In the genomic region with DNA sequence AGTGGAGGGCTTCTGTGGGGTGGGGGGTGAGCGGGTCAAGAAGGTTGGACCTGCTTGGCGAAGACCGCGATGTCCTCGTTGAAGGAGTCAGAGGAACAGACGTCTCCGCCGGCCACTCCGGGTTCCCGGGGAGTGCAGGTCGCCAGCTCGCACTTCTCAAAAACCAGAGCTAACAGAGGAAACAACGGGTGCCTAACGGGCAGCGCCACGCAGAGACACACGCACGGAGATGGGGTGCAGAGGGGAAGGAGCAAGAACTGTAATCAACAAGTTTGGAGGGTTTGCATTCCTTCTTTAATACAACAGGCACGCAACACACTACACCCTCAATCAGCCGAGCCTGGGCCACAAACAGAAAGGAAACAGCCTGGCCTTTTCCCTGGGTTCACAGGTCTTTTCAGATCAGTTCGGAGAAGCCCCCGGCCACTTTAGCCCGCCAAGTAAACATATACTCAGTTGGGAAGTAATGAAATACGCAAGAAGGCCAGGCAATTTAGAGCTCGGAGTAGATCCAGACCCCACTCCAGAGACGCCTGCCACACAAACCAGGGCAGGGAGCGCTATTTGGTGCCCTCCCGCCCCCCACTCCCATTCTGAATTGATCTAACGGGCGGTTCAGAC, we compare ENCODE assay signal across 8 mouse cellular contexts. TPM values are rescaled to one million over a fixed set of nuclear protein-coding genes. Genes with fewer than 3 reads are reported as not detected.
DNase-seq lines count a peak whose midpoint lies in the region; ATAC-seq lines count a peak whose summit lies in the region.

No protein-coding gene starts in this region.

- H3K4me3 ChIP-seq in megakaryocyte, embryonic 14.5 days (replicated peaks) = peak overlapping the region; percentile 81
- peak overlapping the region; percentile 76 for H3K4me3 ChIP-seq in forebrain, embryonic 10.5 days
- peak overlapping the region; percentile 62 for H3K4me3 ChIP-seq in intestine, embryonic 15.5 days (replicated peaks)

- peak overlapping the region; percentile 77 for H3K4me2 ChIP-seq in intestine, embryonic 15.5 days (replicated peaks)

- intact Hi-C loops in left cerebral cortex, postnatal 4 days (cut with DNase I) = loop anchor here (5.0 to 10.0 kb wide), 2 partner anchors 1207 to 1439 kb away; no protein-coding TSS in a partner anchor

- peak; percentile 55 for DNase-seq in forebrain, embryonic 10.5 days (ENCODE audit: extremely low spot score, low spot score)
- peak; percentile 39 to 43 for DNase-seq in lung, postnatal 4 days
- DNase-seq in B cell, adult 2 months = no peak
- DNase-seq in left cerebral cortex, postnatal 4 days = no peak
- DNase-seq in cerebellum, adult 9-10 months = no peak

- no peak for ATAC-seq in megakaryocyte, adult 5-6 weeks (ENCODE audit: poor library complexity, severe bottlenecking)
- no peak for ATAC-seq in intestine, embryonic 15.5 days

- no peaks in the 10 kb centered on the region for H3K36me3 ChIP-seq in megakaryocyte, embryonic 14.5 days (replicated peaks; ENCODE audit: low read length)
- H3K36me3 ChIP-seq in forebrain, embryonic 10.5 days (replicated peaks) = peaks cover 32% of the 10 kb centered on the region
- H3K36me3 ChIP-seq in intestine, embryonic 15.5 days = no peaks in the 10 kb centered on the region

- WGBS in forebrain, embryonic 10.5 days = 0% methylated on average over 30 of the region's 30 CpGs
- WGBS in intestine, embryonic 15.5 days = under 1% methylated on average over 30 of the region's 30 CpGs

- peaks cover 43% of the 10 kb centered on the region for H3K4me1 ChIP-seq in megakaryocyte, embryonic 14.5 days
- H3K4me1 ChIP-seq in forebrain, embryonic 10.5 days = peaks cover 71% of the 10 kb centered on the region
- H3K4me1 ChIP-seq in intestine, embryonic 15.5 days (replicated peaks) = no peaks in the 10 kb centered on the region

- H3K9me3 ChIP-seq in megakaryocyte, embryonic 14.5 days = no peaks in the 10 kb centered on the region
- no peaks in the 10 kb centered on the region for H3K9me3 ChIP-seq in forebrain, embryonic 10.5 days
- H3K9me3 ChIP-seq in intestine, embryonic 15.5 days = no peaks in the 10 kb centered on the region

- peak overlapping the region; percentile 90 for H3K27ac ChIP-seq in forebrain, embryonic 10.5 days
- peak overlapping the region; percentile 95 for H3K27ac ChIP-seq in intestine, embryonic 15.5 days

- peaks cover 73% of the 10 kb centered on the region for H3K27me3 ChIP-seq in megakaryocyte, embryonic 14.5 days (replicated peaks)
- H3K27me3 ChIP-seq in forebrain, embryonic 10.5 days (ENCODE audit: poor library complexity, severe bottlenecking) = peaks cover 56% of the 10 kb centered on the region
- H3K27me3 ChIP-seq in intestine, embryonic 15.5 days (replicated peaks) = no peaks in the 10 kb centered on the region; the same call in 1 of the 2 replicates

- H3K9ac ChIP-seq in intestine, embryonic 15.5 days = peak overlapping the region; percentile 90

RNA-seq across cellular contexts. Expression of a gene that starts 4.1 kb away (rescaled TPM):
- not detected in 2 replicates for polyA plus RNA-seq in megakaryocyte, embryonic 14.5 days (2012; ENCODE audit: insufficient read depth, low replicate concordance)
- not detected in 2 replicates for total RNA-seq in megakaryocyte, adult 5-6 weeks (2015)
- not detected in 2 replicates for total RNA-seq in megakaryocyte, adult 5-6 weeks (2017)
- polyA plus RNA-seq in forebrain, embryonic 10.5 days (2016; fragmentation: Nextera tagmentation; extraction: Ambion mirVana) = 32.5 TPM in 2 replicates
- polyA plus RNA-seq in intestine, embryonic 15.5 days (2015; fragmentation: Nextera tagmentation; extraction: Ambion mirVana) = 39.9 and 41.5 TPM in 2 replicates
- 100 to 1,000 TPM; 186 to 188 TPM for total RNA-seq in left cerebral cortex, postnatal 4 days (2021)

Comparison
In these comparisons a context has a peak if more than half of its experiments do, and no peak if none do; other contexts are left out.
1. DNase-seq: peak in forebrain, embryonic 10.5 days (single experiment) and lung, postnatal 4 days (2 of 2); none in B cell, adult 2 months (0 of 2), left cerebral cortex, postnatal 4 days (single experiment) and cerebellum, adult 9-10 months (single experiment).
2. RNA of a gene that starts 4.1 kb away (polyA plus RNA-seq): 39.9 to 41.5 TPM in intestine, embryonic 15.5 days and 32.5 TPM in forebrain, embryonic 10.5 days; not detected in megakaryocyte, embryonic 14.5 days; every median in the first group is over 10 times any median in the second.
3. Peak in every context shown above with its lines, with median percentiles within 50 percentile points of each other: H3K4me3 ChIP-seq.